Mouse (Mus musculus) T-helper 17 cell (primary cell): ENCODE results near the gene Acacb.

Experiments used
- in situ Hi-C, 2 experiments: fragments of 300-600 bp; cut with MboI, MseI; formaldehyde crosslinking; loops; 1 replicate in 1 of 2; 2 replicates in 1 of 2; pipeline ENCODE4 v1.15.1; 2025; ENCODE audit warnings: high pct_unique_total_duplicates in 2 of 2

Gene Acacb

DNA sequence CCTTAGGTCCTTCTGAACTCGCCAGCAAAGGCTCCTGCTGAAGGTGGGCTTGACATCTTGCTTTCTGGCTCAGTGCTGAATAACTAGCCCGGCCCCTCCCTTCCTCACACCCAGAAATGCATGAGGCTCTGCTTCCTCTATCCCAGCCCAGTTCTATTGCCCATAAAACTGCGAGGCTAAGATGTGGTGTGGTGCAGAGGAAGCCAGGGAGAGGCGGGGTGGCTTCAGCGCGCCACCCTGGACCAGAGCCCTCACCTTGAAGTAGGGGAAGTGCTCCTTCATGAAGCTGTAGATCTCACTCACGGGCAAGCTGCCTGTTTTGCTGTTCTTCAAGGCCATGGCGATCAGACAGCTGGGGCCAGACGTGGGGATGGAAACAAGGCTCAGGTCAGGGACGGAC is 113.2 kb downstream of the Acacb start:
- in situ Hi-C loops: no loop called here

DNA sequence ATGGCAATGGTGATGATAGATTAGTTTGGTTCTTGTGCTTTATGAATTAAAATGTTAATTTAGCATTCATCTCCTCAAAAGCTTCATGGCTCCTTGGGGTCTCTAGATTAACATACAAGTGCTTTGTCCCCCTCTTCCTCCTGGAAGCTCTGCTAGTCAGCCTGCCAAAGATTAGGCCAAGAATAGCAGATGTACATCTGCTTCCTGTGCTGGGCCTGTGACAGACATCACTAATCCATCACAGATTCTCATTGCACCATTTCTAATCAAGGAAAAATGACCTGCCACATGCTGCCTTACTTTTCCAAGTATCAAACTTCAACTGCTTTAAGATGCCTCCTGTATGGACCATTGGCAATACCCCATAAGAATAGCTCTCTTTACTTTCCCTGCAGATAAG is 115.2 kb downstream of the Acacb start:
- in situ Hi-C loops: no loop called here

DNA sequence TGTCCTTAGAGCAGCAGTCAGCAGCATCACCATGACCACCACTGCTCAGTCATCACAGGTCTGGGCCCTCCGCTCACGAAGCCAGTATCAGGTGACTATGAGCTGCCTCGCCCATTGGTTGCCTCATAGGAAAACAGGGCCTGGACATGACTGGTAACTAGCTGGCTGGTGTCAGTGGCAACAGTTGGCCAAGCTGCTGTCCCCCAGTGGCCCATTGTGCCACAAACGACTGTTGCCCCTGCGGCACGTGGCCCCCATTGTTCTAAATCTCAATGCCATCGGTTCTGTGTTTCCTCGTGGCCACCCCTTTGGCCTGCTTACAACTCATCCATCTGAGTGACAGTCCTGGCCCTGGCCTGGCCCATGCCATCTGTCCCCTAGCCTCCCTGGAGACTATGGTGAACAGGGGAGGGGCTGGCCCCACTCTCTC is 117.7 kb downstream of the Acacb start:
- in situ Hi-C loops: no loop called here

DNA sequence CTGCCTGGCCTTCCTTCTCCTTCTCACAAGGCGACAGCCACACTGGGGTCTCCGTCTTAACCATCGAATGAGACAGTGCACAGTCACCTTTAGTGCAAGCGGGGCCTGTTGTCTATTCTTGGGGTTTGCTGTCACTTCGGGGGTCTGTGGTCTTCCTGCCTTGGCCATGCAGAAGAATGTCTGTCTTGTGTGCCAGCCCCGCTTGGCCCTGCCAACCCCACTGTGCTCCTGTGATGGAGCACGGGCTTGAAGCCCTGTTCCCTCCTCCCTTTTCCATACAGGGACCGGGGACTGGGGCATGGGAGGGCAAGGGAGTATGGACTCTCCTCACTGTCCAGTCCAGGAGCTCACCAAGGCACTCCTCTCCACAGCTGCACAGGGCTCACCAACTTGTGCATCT is 118.5 kb downstream of the Acacb start:
- in situ Hi-C loops: no loop called here

DNA sequence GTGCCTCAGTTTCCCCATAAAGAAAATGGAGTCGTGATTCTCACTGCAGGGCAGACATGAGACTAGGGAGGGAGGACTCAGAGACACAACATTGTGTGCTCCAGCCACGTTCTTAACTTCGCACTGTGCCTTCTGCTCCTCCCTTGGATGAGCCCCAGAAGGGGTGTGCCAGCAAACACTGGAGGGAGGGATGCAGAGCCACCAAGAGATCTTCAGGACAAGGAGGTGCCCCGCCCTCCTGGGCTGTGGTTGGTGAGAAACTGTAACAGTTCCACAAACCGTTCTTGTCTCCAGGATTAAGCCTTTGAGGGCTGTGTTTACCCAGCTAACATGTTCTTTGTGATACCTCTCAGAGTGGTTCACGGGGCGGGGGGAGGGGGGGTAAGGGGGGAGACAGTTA is 122.3 kb downstream of the Acacb start:
- in situ Hi-C loops: no loop called here

DNA sequence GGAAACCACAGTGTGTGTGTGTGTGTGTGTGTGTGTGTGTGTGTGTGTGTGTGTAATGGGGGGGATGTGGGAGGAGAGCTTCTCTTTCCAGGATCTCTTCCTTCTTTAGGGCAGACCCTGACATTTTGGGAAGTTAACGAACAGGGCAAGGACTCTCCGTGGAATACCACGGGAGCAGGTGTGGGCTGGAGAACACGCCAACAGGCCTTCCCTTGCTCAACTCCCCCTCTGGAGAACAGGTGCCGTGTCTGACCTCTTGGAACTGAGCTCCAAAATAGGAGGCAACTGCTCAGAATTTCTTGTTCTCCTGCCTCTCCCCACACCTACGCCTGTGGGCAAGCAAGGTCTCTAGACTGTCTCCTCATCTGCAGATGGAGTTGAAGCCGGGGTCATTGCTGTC is 123.2 kb downstream of the Acacb start:
- in situ Hi-C loops: no loop called here

DNA sequence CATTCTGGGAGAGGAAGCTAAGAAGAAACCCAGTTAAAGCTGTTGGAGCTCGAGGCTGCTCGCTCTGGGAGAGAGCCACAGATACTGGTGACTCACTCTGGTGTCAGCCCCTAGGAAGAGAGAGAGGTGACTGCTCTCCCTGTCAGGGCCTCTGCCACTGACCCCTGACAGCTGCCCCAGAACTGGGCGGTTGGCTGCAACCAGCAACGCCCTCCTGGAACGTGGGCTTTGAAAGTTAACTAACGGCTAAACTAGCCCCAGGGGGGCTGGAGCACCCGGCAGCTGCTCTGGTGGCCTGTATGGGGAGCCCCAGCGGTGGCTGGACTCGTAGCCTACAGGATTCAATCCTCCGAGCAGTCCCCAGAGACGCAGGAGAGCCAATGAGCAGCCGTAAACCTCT is 123.6 kb downstream of the Acacb start:
- in situ Hi-C loops: no loop called here

DNA sequence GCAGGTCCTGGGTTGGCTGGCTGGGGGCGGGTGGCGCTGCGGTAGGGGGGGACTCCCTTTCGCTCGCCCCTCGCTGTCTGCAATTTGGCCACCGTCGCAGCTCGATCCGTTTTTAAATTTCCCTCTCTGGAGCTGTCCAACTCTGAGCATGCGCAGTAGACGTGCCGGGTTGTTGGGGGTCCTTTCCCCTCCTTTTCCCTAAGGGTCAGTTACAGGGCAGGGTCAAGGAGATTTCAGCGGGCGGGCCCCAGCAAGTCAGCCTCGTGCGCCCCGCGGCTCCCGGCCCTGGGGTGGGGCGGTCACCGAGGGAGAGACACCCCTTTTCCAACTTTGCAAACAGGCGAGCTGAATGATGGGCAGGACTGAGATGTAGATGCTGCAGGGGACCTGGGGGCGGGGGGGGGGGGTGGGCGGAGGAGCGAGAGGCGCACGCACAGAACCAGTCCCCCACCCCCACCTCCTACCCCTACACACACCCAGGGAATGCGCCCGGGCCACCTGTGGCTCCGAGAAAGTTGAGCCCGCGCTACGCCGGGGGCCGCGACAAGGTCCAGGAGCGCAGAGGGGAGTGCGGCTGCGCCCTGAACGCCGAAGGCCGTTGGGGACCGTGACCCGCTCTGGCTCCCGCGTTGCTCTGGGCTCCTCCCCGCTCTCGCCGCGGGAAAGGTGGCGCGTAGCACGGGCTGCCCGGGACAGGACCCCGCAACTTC is 127.5 kb downstream of the Acacb start, which contains the start of gene Foxn4:
Gene Foxn4, minus strand, starts transcription at position 115 of the 710 bp plus-strand sequence.
- in situ Hi-C loops: no loop called here

DNA sequence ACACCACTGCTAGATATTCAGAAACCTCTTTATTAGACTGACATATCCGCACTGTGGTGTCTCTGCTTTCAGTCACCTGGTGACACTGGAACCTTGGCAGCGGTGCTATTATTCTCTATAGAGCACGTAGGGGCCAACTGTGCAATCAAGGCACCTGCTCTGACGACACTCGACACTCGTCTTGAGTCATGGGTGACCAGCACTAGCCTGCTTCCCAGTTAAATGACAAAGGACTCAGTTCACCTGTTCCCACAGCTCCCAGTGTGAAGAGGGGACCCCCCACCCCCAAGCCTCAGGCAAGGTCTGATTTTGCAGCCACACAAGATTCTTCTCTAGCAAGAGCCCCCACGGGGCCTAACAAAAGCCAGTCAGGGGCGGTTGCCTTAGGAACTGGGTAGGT is 129.0 kb downstream of the Acacb start:
- in situ Hi-C loops: no loop called here

DNA sequence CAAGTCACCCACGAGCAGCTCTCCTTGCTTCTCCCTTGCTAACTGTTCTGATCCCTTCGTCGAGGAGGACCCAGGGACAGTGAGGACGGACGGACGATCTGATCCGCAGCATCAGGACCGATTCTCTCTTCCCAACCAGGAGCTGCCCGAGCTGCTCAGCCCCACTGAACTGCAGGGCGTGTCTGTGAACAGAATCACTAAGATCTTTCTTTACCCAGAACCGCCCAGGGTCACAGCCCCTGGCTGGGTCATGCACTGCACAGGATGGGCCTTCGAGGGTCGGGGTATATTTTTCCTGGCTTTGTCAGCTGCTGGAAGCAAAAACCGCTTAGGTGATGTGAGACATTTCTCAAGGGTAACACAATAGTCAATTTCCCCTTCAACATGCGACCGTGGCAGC is 129.7 kb downstream of the Acacb start:
- in situ Hi-C loops: no loop called here

DNA sequence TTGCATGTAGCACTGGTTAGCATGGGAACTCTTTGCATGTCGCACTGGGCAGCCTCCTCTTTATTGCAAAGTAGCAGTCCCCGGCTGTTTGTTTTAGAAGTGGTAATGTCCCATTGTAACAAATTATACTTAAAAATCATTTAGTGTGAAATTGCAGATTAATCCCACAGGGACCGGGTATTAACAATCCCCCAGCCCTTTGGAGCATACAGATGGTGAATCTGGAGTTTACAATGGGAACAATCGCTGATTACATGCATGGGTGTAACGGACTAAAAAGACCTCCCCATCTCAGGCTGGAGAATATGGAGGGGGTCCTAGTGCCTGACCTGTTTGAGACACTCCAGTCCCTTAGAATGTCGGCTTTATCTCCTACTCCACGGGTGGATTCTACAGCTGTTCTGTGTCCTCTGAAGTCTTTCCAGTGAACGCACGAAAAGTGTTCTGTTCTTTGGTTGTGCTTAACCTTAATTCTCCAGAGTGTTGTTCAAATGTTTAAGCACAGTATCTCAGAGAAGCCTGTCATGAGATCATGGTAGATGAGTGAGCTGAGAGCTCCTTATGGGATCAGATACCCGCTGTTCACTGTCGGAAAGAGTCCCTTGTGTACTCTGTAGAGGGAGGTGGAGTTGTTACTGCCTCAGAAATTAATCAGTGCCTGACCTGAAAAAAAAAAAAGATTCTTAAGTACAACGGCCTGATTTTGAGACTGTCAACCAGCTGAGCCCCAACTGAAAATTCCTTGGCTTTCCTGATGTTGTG is 133.2 kb downstream of the Acacb start:
- in situ Hi-C loops: no loop called here

DNA sequence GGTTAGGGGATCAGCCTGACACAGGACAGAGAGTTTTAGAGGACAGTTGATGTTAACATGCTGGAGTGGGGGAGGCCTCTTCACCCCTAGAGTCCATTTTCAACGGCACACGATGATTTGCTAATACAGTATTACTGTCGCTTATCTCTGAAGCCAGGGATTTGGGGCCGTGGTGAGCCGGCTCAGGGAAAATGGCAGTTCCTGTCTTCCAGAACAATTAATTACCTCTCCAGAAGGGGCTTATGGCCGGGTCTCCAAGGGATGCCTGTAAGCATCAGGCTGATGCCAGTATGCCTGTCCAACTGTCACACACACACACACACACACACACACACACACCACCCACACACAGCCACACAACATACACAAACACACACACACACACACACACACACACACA is 136.0 kb downstream of the Acacb start:
- in situ Hi-C loops: no loop called here

DNA sequence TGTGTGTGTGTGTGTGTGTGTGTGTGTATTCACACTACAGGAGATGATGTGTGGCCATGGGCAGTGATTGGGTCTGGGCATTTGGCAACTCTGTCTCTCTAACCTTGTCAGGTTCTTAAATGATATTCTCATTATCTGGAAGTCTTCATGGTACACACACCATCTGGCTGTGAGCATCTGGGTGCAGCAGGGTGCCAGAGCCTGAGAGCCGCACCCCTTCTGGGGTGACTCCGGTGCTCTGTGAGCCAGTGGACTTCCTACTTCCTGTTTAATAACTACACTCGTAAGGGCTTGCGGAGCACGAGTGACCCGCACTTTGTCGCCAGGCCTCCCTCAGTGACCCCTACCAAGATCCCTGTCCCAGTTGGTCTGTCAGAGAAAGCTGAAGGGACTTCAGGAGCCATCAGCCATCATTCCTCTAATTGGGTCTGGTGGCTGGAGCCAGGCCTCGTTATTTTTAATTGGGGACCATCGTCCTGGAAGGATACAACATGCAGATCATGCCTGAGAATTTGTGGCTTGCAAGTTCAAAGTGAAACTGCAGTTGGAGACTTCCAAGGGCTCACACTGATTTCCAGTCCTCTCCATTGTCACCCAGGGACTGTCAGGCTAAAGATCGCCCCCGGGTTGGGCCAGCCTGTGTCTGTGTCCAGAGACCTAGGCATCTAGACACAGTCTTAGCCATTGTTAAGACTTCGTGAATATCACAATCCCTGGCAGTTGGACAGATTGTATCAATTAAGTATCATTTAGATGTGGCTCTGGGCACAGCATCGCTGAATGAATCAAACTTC is 138.5 kb downstream of the Acacb start:
- in situ Hi-C loops: no loop called here

DNA sequence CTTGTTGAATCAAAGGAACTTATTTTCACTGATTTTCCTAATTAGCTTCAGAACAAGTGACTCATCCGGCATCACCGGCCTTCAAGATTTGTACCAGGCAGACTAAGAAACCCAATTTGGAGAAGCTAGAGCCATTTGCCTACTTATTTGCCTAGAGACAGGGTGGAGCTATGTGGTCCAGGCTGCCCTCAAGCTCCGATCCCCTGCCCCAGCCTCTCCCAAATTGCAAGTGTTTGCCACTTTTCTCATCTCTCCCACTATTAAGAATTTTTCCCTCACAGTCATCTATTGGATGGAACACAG is 139.0 kb downstream of the Acacb start:
- in situ Hi-C loops: no loop called here

DNA sequence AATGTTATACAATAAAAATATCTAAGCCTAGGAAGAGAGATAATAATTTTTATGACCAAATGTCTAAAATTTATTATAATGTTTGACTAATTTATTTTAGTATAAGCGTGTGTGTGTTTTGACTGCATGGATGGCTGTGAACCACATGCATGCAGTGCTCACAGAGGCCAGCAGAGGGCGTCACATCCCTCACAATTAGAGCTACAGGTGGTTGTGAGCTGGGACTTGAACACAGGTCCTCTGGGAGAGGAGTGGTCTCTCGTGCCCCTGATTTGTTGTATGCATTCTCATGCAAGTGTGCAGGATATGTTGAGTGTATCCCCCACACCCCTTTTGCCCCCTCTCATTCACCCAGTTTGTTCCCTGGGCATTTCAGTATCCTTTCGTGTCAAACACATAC is 139.8 kb downstream of the Acacb start:
- in situ Hi-C loops: no loop called here

DNA sequence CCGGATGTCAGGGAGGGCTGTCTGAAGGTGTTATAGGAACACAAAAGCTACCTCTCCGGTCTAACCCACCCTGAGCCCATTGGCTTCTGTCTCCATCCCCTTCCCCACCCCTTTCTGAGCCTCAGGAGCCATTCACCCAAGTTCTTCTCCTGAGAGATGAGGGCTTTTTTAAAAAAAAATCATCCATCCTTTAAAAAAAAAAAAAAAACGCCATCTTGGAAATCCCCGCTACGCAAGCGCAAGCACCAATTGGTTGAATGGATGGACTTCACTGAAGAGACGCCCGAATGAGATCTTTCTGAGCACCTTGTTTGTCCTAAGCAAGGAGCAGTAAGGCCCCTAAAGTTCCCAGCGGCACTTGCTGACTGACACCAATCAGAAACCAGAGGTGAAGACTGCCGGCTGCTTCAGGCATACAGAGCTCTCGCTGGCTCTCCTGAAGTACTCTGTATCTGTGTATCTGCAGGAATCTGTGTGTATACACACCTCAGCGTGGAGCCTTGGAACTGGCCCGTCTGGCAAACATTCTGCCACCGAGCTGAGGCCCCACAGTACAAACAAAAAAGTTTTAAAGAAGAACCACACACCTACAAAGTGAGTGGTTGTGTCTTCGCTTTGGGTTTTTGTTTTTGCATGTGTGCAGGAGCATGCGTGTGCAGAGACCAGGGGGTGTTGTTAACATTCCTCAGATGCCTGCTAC is 140.7 kb downstream of the Acacb start:
- in situ Hi-C loops: no loop called here

DNA sequence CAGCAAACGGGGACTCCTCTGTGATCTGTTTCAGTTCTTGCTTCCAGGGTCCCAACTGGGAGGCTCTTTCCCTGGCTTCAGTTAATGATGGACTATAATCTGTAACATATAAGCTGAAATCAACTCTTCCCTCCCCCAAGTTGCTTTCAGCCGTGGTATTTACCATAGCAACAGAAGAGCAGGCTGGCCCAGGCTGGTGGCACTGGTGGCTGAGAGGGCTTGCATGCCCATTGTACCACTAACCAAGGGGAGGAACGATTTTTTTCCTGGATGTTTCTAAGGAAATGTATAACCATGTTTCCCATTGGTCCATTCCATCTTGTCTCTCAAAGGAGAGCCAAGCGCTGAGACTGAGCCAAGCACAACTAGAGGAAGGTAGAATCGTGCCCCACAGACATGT is 142.1 kb downstream of the Acacb start:
- in situ Hi-C loops: no loop called here

DNA sequence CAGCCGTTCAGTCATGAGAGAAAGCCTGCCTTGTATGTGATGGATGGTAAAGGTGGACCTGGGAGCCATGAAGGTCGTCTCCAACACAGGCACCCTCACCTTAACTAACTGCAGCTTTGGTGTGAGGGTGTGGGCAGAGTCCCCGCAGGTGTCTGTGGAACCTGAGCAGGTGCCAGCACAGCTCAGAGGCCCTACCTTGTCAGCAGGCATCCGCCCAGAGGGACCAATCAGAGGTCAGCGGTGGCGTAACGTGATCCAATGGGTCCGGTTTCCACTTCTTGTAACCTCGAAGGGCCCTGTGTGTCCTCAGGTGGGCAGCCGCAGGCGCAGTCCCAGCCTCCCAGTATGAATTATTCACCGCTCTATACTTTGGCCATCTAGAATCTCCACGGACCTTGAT is 142.5 kb downstream of the Acacb start, which contains the start of gene Myo1h:
Gene Myo1h, plus strand, starts transcription at position 293 of the 400 bp plus-strand sequence.
- in situ Hi-C loops: no loop called here

DNA sequence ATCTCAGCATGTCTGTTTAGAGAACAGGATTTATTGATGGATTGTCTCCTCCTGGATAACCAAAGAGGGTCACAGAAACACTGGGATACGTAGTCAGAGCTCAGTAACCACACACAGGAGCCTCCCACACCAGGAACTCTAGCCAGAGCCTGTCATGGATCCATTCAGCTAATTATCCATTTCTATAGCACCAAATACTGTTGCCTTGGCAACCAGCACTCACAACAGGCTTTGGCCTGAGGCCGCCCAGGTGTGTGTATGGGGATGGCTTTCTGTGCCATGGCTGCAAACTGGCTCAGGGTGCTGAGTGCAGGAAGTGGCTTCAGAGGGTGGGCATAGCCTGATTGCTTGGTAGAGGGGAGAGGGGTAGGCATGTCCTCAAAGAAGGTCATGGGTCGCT is 143.7 kb downstream of the Acacb start:
- in situ Hi-C loops: no loop called here

DNA sequence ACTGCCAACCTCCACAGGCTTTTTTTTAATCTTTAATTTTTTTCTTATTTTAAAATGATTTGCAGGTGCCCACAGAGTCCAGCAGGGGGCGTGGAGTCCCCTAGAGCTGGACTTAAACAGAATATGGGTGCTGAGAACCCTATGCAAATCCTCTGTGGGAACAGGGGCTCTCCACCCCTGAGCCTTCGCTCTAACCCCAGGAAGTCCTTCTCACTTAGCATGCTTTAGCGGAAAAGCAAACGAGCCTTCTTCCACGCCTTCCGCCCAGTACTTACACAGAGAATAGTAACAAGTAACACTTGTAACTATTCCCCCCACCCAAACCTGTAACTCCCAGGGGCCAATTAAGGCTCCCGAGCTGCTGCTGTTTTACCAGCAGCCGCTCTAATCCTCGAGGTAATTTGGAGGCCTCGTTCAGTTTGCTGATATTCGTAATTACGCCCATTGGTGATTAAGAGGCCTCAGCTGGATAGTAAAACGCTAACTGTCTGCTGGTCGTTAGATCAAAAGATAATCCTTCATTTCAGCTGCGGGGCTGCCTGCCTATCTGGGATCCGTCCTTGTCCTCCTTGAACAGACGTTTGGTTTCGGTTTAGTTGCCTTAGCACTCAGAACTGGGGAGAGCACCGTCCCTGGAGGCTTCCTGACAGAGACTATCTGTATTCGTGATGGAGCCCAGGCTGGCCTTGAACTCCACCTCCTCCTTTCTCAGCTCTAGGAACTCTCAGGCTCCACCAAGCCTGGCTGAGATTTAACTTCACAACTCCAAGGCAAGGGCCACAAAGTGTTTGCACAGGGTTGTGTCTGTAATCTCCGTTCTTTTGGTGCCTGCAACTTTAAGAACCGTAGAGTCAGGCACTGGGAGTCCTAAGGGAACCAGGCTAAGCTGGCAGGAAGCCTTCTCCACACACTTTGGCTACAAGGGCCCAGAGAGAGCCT is 150.6 kb downstream of the Acacb start:
- in situ Hi-C loops: no loop called here
